Mouse (Mus musculus) forebrain, embryonic 15.5 days (tissue): ENCODE measurements at regions not wholly inside any gene's neighbourhood (a gene's known extent, or its start where the extent isn't known, plus 50 kb on each side); places are given as distances from the start of the nearest gene placed in this dataset.

ENCODE experiments used
- ATAC-seq: fragments of 200-750 bp; cut with Nextera tagmentation; replicated peaks from 2 replicates; pipeline ENCODE4 v1.8.0; 2017; ENCODE audit warnings: mild to moderate bottlenecking, moderate TSS enrichment, moderate library complexity
- H3K27ac ChIP-seq: fragments of 300-500 bp; sonication (generic); replicated peaks from 2 replicates; pipeline ENCODE4 v1.5.1; 2015; ENCODE audit warnings: mild to moderate bottlenecking, inconsistent platforms
- H3K27me3 ChIP-seq: fragments of 300-500 bp; sonication (generic); 2 replicates; pipeline ENCODE4 v1.6.1; 2015; ENCODE audit warnings: inconsistent platforms
- H3K36me3 ChIP-seq: fragments of 300-500 bp; sonication (generic); 2 replicates; pipeline ENCODE4 v1.6.1; 2015; ENCODE audit warnings: mild to moderate bottlenecking, inconsistent platforms
- H3K4me1 ChIP-seq: fragments of 300-500 bp; sonication (generic); 2 replicates; pipeline ENCODE4 v1.6.1; 2015; ENCODE audit warnings: inconsistent platforms
- H3K4me2 ChIP-seq: fragments of 300-500 bp; sonication (generic); replicated peaks from 2 replicates; pipeline ENCODE4 v1.6.1; 2015; ENCODE audit warnings: mild to moderate bottlenecking, inconsistent platforms
- H3K4me3 ChIP-seq: fragments of 300-500 bp; sonication (generic); 2 replicates; pipeline ENCODE4 v1.5.1; 2015; ENCODE audit warnings: mild to moderate bottlenecking, inconsistent platforms
- H3K9ac ChIP-seq: fragments of 300-500 bp; sonication (generic); replicated peaks from 2 replicates; pipeline ENCODE4 v1.6.1; 2015; ENCODE audit warnings: mild to moderate bottlenecking, inconsistent platforms
- H3K9me3 ChIP-seq: fragments of 300-500 bp; sonication (generic); 2 replicates; pipeline ENCODE4 v1.6.1; 2016; ENCODE audit warnings: inconsistent platforms
- WGBS: fragments of 180-500 bp; shearing (Covaris S2); methylation state at CpG from one replicate; pipeline ENCODE4 v1.1.7; 2015; ENCODE audit warnings: mixed read lengths; 5-methylcytosine and 5-hydroxymethylcytosine counted together

DNA sequence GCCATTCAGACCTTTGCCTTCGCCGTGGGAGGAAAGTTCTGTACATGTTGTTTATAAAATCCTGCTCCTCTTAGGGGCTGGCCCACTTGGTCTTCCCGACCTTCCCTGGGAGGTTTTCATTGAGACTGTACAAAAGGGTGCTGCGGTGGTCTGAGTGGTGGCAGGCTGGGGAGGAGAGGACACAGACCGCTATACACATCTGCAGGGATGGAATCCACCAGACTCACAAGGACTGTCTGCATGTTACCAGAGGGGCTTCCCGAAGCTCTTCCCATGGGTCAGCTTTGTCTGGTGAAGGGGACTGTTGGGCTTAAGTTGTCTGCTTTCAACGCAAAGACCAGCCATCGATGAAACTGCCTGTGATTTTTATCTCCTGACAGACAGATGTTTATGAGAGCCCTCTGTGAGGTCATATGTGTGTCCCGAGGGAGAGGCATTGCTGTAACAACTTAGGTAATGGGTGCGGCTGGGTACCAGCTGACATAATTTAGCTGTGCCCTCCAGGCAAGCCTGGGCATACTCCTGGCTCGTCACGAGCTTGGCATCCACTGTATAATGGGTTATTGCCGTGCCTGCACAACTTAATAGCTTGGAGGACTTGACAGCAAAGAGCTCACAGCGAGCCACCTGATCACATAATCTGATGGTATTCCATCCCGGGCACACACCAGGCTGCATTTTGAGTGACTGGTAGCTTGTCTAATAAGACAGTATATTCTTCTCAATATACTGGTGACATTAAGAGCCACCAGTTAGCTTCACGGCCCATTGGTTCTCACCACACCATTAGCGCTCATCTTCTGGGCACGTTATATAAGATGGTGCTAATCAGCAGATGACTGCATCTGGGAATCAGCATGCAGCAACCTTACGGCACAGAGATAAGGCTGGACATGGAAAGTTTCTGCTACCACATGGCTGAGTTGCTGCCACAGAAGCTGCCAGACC lies 128.7 kb downstream of the Ptger3 start:
- Histone ChIP-seq H3K27me3 (no peaks in the 10 kb centered on the region), H3K4me2 (no peak overlapping the region), H3K4me3 (no peak overlapping the region), H3K36me3 (no peaks in the 10 kb centered on the region), H3K27ac (no peak overlapping the region), H3K4me1 (no peaks in the 10 kb centered on the region), H3K9ac (no peak overlapping the region), H3K9me3 (no peaks in the 10 kb centered on the region)
- WGBS: 84% methylated on average over 19 of the region's 19 CpGs
- ATAC-seq: no peak
